Mouse (Mus musculus) left cerebral cortex, postnatal 25 days (tissue): Measurements from ENCODE around the gene Kif13a. TPM values are rescaled to one million over a fixed set of nuclear protein-coding genes. Genes with fewer than 3 reads are reported as not detected.

Source experiments
- DNase-seq, 2 experiments: peaks; one replicate each; pipeline ENCODE4 v3.0.0; 2022; ENCODE audit warnings: low spot score in 2 of 2, mixed read lengths in 1 of 2
- intact Hi-C: fragments of 180-260 bp; cut with DNase I; formaldehyde crosslinking; loops from one replicate; pipeline ENCODE4 v1.15.1; 2025
- total RNA-seq, 2 experiments: library from RNA; stranded (reverse); gene quantifications; 2 replicates each; pipeline ENCODE4 v1.2.3; 2021

The Kif13a gene
- total RNA-seq, 2 experiments from 2014 or later, result 17.7 to 18.1 TPM

GRCm38 (mm10) chr13:46928404-46928803 lies 1.3 kb downstream of the Kif13a start:
- intact Hi-C loops, result loop anchor here (2.0 kb wide), 1 partner anchor 90 kb away; no protein-coding TSS in a partner anchor
- DNase-seq, result no peak

- no peak for DNase-seq
- intact Hi-C loops, result no loop called here
These were observed 4.0 kb downstream of the Kif13a start for GRCm38 (mm10) chr13:46925671-46926070.

- no peak for DNase-seq
- intact Hi-C loops, result no loop called here
These were observed 8.1 kb downstream of the Kif13a start for GRCm38 (mm10) chr13:46921559-46921958.

- DNase-seq, result no peak
- intact Hi-C loops, result no loop called here
These were observed 9.9 kb downstream of the Kif13a start for GRCm38 (mm10) chr13:46919797-46920196.

- no peak for DNase-seq
- intact Hi-C loops, result no loop called here
These were observed 11.2 kb downstream of the Kif13a start for GRCm38 (mm10) chr13:46918509-46918908.

GRCm38 (mm10) chr13:46911960-46912359 lies 17.7 kb downstream of the Kif13a start:
- DNase-seq, result no peak
- intact Hi-C loops, result no loop called here

- DNase-seq, result no peak
- intact Hi-C loops, result no loop called here
These were observed 18.6 kb downstream of the Kif13a start for GRCm38 (mm10) chr13:46911018-46911419.

- DNase-seq, result no peak
- intact Hi-C loops, result no loop called here
These were observed 19.7 kb downstream of the Kif13a start for GRCm38 (mm10) chr13:46909946-46910345.

GRCm38 (mm10) chr13:46909005-46909565 lies 20.6 kb downstream of the Kif13a start:
- intact Hi-C loops, result no loop called here
- DNase-seq, result no peak

- DNase-seq, result no peak
- intact Hi-C loops, result no loop called here
These were observed 21.3 kb downstream of the Kif13a start for GRCm38 (mm10) chr13:46908387-46908786.

- intact Hi-C loops, result no loop called here
- no peak for DNase-seq
These were observed 21.8 kb downstream of the Kif13a start for GRCm38 (mm10) chr13:46907861-46908260.

- intact Hi-C loops, result no loop called here
- DNase-seq, result peak in 1 of 2 experiments; percentile 60
These were observed 22.6 kb downstream of the Kif13a start for GRCm38 (mm10) chr13:46907115-46907514.

GRCm38 (mm10) chr13:46905971-46906370 lies 23.7 kb downstream of the Kif13a start:
- intact Hi-C loops, result no loop called here
- no peak for DNase-seq

- intact Hi-C loops, result no loop called here
- no peak for DNase-seq
These were observed 24.6 kb downstream of the Kif13a start for GRCm38 (mm10) chr13:46904982-46905621.

GRCm38 (mm10) chr13:46902568-46903255 lies 27.0 kb downstream of the Kif13a start:
- intact Hi-C loops, result no loop called here
- no peak for DNase-seq

GRCm38 (mm10) chr13:46900870-46901555 lies 28.7 kb downstream of the Kif13a start:
- intact Hi-C loops, result no loop called here
- no peak for DNase-seq

GRCm38 (mm10) chr13:46898837-46899236 lies 30.8 kb downstream of the Kif13a start:
- DNase-seq, result no peak
- intact Hi-C loops, result no loop called here

GRCm38 (mm10) chr13:46898411-46898810 lies 31.3 kb downstream of the Kif13a start:
- DNase-seq, result no peak
- intact Hi-C loops, result no loop called here

GRCm38 (mm10) chr13:46892380-46892779 lies 37.3 kb downstream of the Kif13a start:
- intact Hi-C loops, result no loop called here
- no peak for DNase-seq

GRCm38 (mm10) chr13:46888150-46888683 lies 41.5 kb downstream of the Kif13a start:
- DNase-seq, result no peak
- intact Hi-C loops, result no loop called here
